8 mouse cellular contexts compared by ENCODE assay signal in genomic region chr7:44547041-44547440, GRCm38 (mm10). TPM values are rescaled to one million over a fixed set of nuclear protein-coding genes. Genes with fewer than 3 reads are reported as not detected.
DNase-seq lines count a peak whose midpoint lies in the region; ATAC-seq and TF ChIP-seq lines count a peak whose summit lies in the region.
"Had no signal": no experiment of that assay in that cellular context is flagged by ENCODE, and none has a peak within 500 bp of the region (broad histone marks: within the 10 kb centered on the region; RNA-seq: fewer than 3 reads in every experiment).

No protein-coding gene starts in this region.

- no peak for ATAC-seq in kidney, embryonic 15.5 days (replicated peaks; ENCODE audit: low FRiP score)
- ATAC-seq in forebrain, embryonic 15.5 days (replicated peaks): no peak
- ATAC-seq in midbrain, embryonic 12.5 days (ENCODE audit: low FRiP score, low read depth): no peak

- no peak overlapping the region for H3K27ac ChIP-seq in kidney, embryonic 15.5 days
- no peak overlapping the region; the same call in 1 of the 2 replicates for H3K27ac ChIP-seq in bone marrow, adult 2 months (ENCODE audit: control insufficient read depth, insufficient read depth, low read depth, low read length, poor library complexity)
- no peak overlapping the region for H3K27ac ChIP-seq in forebrain, embryonic 15.5 days (replicated peaks)
- H3K27ac ChIP-seq in midbrain, embryonic 12.5 days (replicated peaks): no peak overlapping the region

- no peak for TF ChIP-seq POLR2A in bone marrow, adult 2 months (IDR thresholded peaks at IDR 0.05; ENCODE audit: borderline replicate concordance, control insufficient read depth, low read depth, low read length)

- peaks cover 38% of the 10 kb centered on the region for H3K36me3 ChIP-seq in kidney, embryonic 15.5 days
- H3K36me3 ChIP-seq in forebrain, embryonic 15.5 days: peaks cover 24% of the 10 kb centered on the region
- peaks cover 35% of the 10 kb centered on the region for H3K36me3 ChIP-seq in midbrain, embryonic 12.5 days

- no peak for TF ChIP-seq CTCF in bone marrow, adult 2 months (IDR thresholded peaks at IDR 0.05; ENCODE audit: control insufficient read depth, insufficient read depth, low read length)

- peaks cover 15% of the 10 kb centered on the region for H3K4me1 ChIP-seq in kidney, embryonic 15.5 days
- H3K4me1 ChIP-seq in bone marrow, adult 2 months (ENCODE audit: control insufficient read depth, insufficient read depth, low read length): peaks cover 9% of the 10 kb centered on the region; the same call in 1 of the 2 replicates
- H3K4me1 ChIP-seq in forebrain, embryonic 15.5 days: peaks cover 15% of the 10 kb centered on the region
- peaks cover 14% of the 10 kb centered on the region for H3K4me1 ChIP-seq in midbrain, embryonic 12.5 days

- 92% methylated on average over 13 of the region's 13 CpGs for WGBS in kidney, embryonic 15.5 days
- 47% methylated on average over 13 of the region's 13 CpGs for WGBS in bone marrow, adult 2 months
- WGBS in forebrain, embryonic 15.5 days: 92% methylated on average over 13 of the region's 13 CpGs
- WGBS in midbrain, embryonic 12.5 days: 98% methylated on average over 11 of the region's 13 CpGs

- peak overlapping the region; percentile 65 for H3K4me3 ChIP-seq in kidney, embryonic 15.5 days (replicated peaks)
- H3K4me3 ChIP-seq in bone marrow, adult 2 months (replicated peaks; ENCODE audit: control insufficient read depth, low read depth, low read length): peak overlapping the region; percentile 39
- H3K4me3 ChIP-seq in forebrain, embryonic 15.5 days: no peak overlapping the region
- no peak overlapping the region for H3K4me3 ChIP-seq in midbrain, embryonic 12.5 days

- H3K27me3 ChIP-seq in kidney, embryonic 15.5 days: no peaks in the 10 kb centered on the region
- H3K27me3 ChIP-seq in forebrain, embryonic 15.5 days: no peaks in the 10 kb centered on the region
- no peaks in the 10 kb centered on the region for H3K27me3 ChIP-seq in midbrain, embryonic 12.5 days

- no peak for DNase-seq in kidney, postnatal 4 days
- DNase-seq in embryo, embryonic 10.5 days (ENCODE audit: low spot score): no peak
- DNase-seq in urinary bladder, adult 2 months (ENCODE audit: low spot score): no peak
- DNase-seq: layer of hippocampus, postnatal 36 days had no signal

- no peaks in the 10 kb centered on the region for H3K9me3 ChIP-seq in kidney, embryonic 15.5 days (replicated peaks)
- no peaks in the 10 kb centered on the region for H3K9me3 ChIP-seq in forebrain, embryonic 15.5 days
- H3K9me3 ChIP-seq in midbrain, embryonic 12.5 days: no peaks in the 10 kb centered on the region

- H3K4me2 ChIP-seq in kidney, embryonic 15.5 days: peak overlapping the region; percentile 85
- H3K4me2 ChIP-seq in forebrain, embryonic 15.5 days (replicated peaks): peak overlapping the region; percentile 97
- H3K4me2 ChIP-seq in midbrain, embryonic 12.5 days (replicated peaks): peak overlapping the region; percentile 87

- H3K9ac ChIP-seq in kidney, embryonic 15.5 days: 0 out of 2 replicates have a peak overlapping the region, but pooled peaks have one; percentile 57
- H3K9ac ChIP-seq in forebrain, embryonic 15.5 days (replicated peaks): no peak overlapping the region
- H3K9ac ChIP-seq in midbrain, embryonic 12.5 days (replicated peaks): peak overlapping the region; percentile 67; the same call in 1 of the 2 replicates

RNA-seq across cellular contexts. Expression of gene Pold1, which starts 1.6 kb away (rescaled TPM):
- polyA plus RNA-seq in kidney, embryonic 15.5 days (2015; fragmentation: Nextera tagmentation; extraction: Ambion mirVana): 95.4 and 101 TPM in 2 replicates
- 147 and 216 TPM in 2 replicates for polyA plus RNA-seq in bone marrow, adult 2 months (2011; ENCODE audit: insufficient read depth, insufficient read length, low replicate concordance, missing spikeins)
- 46.9 and 54.1 TPM in 2 replicates for polyA plus RNA-seq in forebrain, embryonic 15.5 days (2015; fragmentation: Nextera tagmentation; extraction: Ambion mirVana)
- 94.1 and 96.0 TPM in 2 replicates for polyA plus RNA-seq in midbrain, embryonic 12.5 days (2016; fragmentation: Nextera tagmentation; extraction: Ambion mirVana)
- 15.8 and 19.7 TPM in 2 replicates for polyA plus RNA-seq in urinary bladder, adult 2 months (2012; rRNA removed)

RNA-seq across cellular contexts. Expression of gene Nr1h2, which starts 6.7 kb away (rescaled TPM):
- 74.6 and 76.8 TPM in 2 replicates for polyA plus RNA-seq in kidney, embryonic 15.5 days (2015; fragmentation: Nextera tagmentation; extraction: Ambion mirVana)
- 87.8 and 123 TPM in 2 replicates for polyA plus RNA-seq in bone marrow, adult 2 months (2011; ENCODE audit: insufficient read depth, insufficient read length, low replicate concordance, missing spikeins)
- 70.5 and 79.5 TPM in 2 replicates for polyA plus RNA-seq in forebrain, embryonic 15.5 days (2015; fragmentation: Nextera tagmentation; extraction: Ambion mirVana)
- polyA plus RNA-seq in midbrain, embryonic 12.5 days (2016; fragmentation: Nextera tagmentation; extraction: Ambion mirVana): 78.2 and 80.3 TPM in 2 replicates
- polyA plus RNA-seq in urinary bladder, adult 2 months (2012; rRNA removed): 89.0 and 106 TPM in 2 replicates

RNA-seq across cellular contexts. Expression of gene Spib, which starts 15.2 kb away (rescaled TPM):
- 0.16 TPM in 1 of 2 replicates, not detected in the other for polyA plus RNA-seq in kidney, embryonic 15.5 days (2015; fragmentation: Nextera tagmentation; extraction: Ambion mirVana)
- polyA plus RNA-seq in bone marrow, adult 2 months (2011; ENCODE audit: insufficient read depth, insufficient read length, low replicate concordance, missing spikeins): 25.0 and 55.6 TPM in 2 replicates
- not detected in 2 replicates for polyA plus RNA-seq in forebrain, embryonic 15.5 days (2015; fragmentation: Nextera tagmentation; extraction: Ambion mirVana)
- polyA plus RNA-seq in midbrain, embryonic 12.5 days (2016; fragmentation: Nextera tagmentation; extraction: Ambion mirVana): not detected in 2 replicates
- polyA plus RNA-seq in urinary bladder, adult 2 months (2012; rRNA removed): 0.38 and 0.41 TPM in 2 replicates

RNA-seq across cellular contexts. Expression of gene Mybpc2, which starts 22.6 kb away (rescaled TPM):
- 0.16 and 0.27 TPM in 2 replicates for polyA plus RNA-seq in kidney, embryonic 15.5 days (2015; fragmentation: Nextera tagmentation; extraction: Ambion mirVana)
- polyA plus RNA-seq in bone marrow, adult 2 months (2011; ENCODE audit: insufficient read depth, insufficient read length, low replicate concordance, missing spikeins): 1.5 and 5.4 TPM in 2 replicates
- 0.13 and 0.15 TPM in 2 replicates for polyA plus RNA-seq in forebrain, embryonic 15.5 days (2015; fragmentation: Nextera tagmentation; extraction: Ambion mirVana)
- 0.16 and 0.22 TPM in 2 replicates for polyA plus RNA-seq in midbrain, embryonic 12.5 days (2016; fragmentation: Nextera tagmentation; extraction: Ambion mirVana)
- polyA plus RNA-seq in urinary bladder, adult 2 months (2012; rRNA removed): 0.63 and 0.69 TPM in 2 replicates

RNA-seq across cellular contexts. Expression of gene Napsa, which starts 25.1 kb away (rescaled TPM):
- polyA plus RNA-seq in kidney, embryonic 15.5 days (2015; fragmentation: Nextera tagmentation; extraction: Ambion mirVana): 30.3 and 33.2 TPM in 2 replicates
- polyA plus RNA-seq in bone marrow, adult 2 months (2011; ENCODE audit: insufficient read depth, insufficient read length, low replicate concordance, missing spikeins): 21.1 and 49.7 TPM in 2 replicates
- polyA plus RNA-seq in forebrain, embryonic 15.5 days (2015; fragmentation: Nextera tagmentation; extraction: Ambion mirVana): 1.0 and 1.6 TPM in 2 replicates
- 0.45 and 0.60 TPM in 2 replicates for polyA plus RNA-seq in midbrain, embryonic 12.5 days (2016; fragmentation: Nextera tagmentation; extraction: Ambion mirVana)
- polyA plus RNA-seq in urinary bladder, adult 2 months (2012; rRNA removed): 5.3 TPM in 2 replicates

Comparison
In these comparisons a context has a peak if more than half of its experiments do, and no peak if none do; other contexts are left out.
1. H3K4me3 ChIP-seq: peak in kidney, embryonic 15.5 days (single experiment) and bone marrow, adult 2 months (single experiment); none in forebrain, embryonic 15.5 days (single experiment) and midbrain, embryonic 12.5 days (single experiment).
2. RNA of gene Spib, which starts 15.2 kb away (polyA plus RNA-seq): 25.0 to 55.6 TPM in bone marrow, adult 2 months; 0.38 to 0.41 TPM in urinary bladder, adult 2 months, 0.16 TPM in kidney, embryonic 15.5 days, not detected in forebrain, embryonic 15.5 days and not detected in midbrain, embryonic 12.5 days; every median in the first group is over 10 times any median in the second.
3. Peak in every context shown above with its lines, with median percentiles within 50 percentile points of each other: H3K4me2 ChIP-seq.